Mouse (Mus musculus) Patski (cell line): ENCODE results near the gene Mier1. TPM values are rescaled to one million over a fixed set of nuclear protein-coding genes. Genes with fewer than 3 reads are reported as not detected.
"Not testable (repeated sequence)": the region's sequence is repeated elsewhere in the genome, so short reads cannot be mapped to it uniquely, and the experiment has no call there.

Experiments
- ATAC-seq: fragments of 100-300 bp; one replicate; pipeline ENCODE4 v1.8.0; 2021
- CTCF ChIA-PET: fragments of 350-600 bp; sonication (Branson Sonifier 250); formaldehyde crosslinking; loops from one replicate; lab custom pipeline; 2022; ENCODE audit warnings: inconsistent platforms; lab: Charles Lee
- POLR2A ChIA-PET: fragments of 350-600 bp; sonication (Branson Sonifier 250); formaldehyde crosslinking; loops from one replicate; lab custom pipeline; 2022; ENCODE audit warnings: antibody characterized with exemption, inconsistent platforms; lab: Charles Lee
- DNase-seq: peaks from one replicate; pipeline ENCODE4 v3.0.0-alpha.2; 2011; ENCODE audit warnings: low read depth, low spot score
- H3K27me3 ChIP-seq: fragments of 371-371 bp; one replicate; pipeline ENCODE4 v1.5.1; 2021
- CTCF ChIP-seq: fragments of 100-300 bp; IDR thresholded peaks from one replicate; pipeline ENCODE4 v1.5.1; 2021
- in situ Hi-C: fragments of 300-500 bp; cut with MboI; formaldehyde crosslinking; loops from 3 replicates; pipeline ENCODE4 v1.11.1; 2018; ENCODE audit warnings: low pct_unique_long_range_greater_than_20kb, mixed read lengths
- polyA plus RNA-seq: library from polyadenylated mRNA; unstranded; gene quantifications from one replicate; pipeline ENCODE4 v1.2.3, GENCODE M21; 2021

Mier1 gene
- polyA plus RNA-seq, 1 experiment from 2014 or later, result 31.6 TPM

DNA sequence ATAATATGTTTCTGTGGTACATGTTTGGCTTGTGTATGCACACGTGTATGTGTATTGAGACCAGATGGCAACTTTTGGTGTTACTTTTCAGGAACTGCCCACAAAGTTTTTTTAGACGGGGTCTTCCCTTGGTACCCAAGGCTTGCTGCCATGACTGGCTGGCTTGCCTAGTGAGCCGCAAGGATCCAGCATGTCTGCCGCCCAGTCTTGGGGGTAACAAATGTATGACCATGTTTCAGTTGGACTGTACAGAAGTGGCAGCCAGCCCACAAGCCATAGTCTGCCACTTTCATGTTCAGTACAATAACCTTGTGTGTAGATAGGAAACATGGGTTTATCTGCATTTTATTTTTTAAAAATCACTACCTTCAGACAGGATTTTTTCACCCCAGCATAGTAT lies 44.6 kb downstream of the Mier1 start:
- no peak for TF ChIP-seq CTCF
- H3K27me3 ChIP-seq, result no peaks in the 10 kb centered on the region
- POLR2A ChIA-PET, result no interaction called here
- ATAC-seq (no peak), DNase-seq (no peak)
- in situ Hi-C loops, result no loop called here
- CTCF ChIA-PET, result no interaction called here

DNA sequence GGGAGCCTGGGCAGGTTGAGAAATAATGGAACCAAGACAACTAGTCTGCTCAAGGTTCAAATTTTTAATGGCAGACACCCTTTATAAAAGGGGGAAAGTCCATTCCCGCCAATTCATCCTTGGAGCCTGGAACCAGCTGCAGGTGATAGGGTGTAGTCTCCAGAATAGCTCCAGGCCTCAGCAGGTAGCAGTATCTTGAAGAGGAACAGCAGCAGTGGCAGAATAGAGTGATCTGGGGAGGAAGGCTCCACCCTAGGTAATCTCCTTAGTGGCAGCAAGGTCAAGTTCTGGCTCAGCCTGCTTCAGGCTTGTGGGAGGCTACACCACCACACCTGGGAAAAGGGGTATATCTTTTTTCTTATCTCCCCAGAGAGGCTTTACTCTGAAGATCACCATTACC lies 52.0 kb downstream of the Mier1 start:
- ATAC-seq, POLR2A ChIA-PET, CTCF ChIA-PET, H3K27me3 ChIP-seq, DNase-seq, in situ Hi-C loops: not testable (repeated sequence)

DNA sequence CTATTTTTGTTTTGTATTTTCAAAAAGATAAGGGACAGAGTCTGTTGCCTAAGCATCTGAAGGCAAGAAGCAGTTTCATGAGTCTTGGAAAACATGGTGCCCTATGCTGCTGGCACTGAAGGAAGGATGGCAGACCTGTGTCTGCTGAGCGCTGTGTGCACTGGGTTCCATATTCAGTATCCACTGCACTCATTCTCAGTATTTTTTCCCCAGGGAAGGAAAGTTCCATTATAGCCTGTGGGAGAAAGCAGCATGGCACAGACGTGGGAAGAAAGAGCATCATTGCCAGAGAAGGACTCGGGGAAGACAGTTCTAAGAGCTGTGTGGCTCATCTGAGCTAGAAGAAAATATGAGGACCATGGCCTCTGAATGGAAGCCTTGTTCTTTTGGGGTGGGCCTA lies 57.1 kb downstream of the Mier1 start:
- POLR2A ChIA-PET, result no interaction called here

DNA sequence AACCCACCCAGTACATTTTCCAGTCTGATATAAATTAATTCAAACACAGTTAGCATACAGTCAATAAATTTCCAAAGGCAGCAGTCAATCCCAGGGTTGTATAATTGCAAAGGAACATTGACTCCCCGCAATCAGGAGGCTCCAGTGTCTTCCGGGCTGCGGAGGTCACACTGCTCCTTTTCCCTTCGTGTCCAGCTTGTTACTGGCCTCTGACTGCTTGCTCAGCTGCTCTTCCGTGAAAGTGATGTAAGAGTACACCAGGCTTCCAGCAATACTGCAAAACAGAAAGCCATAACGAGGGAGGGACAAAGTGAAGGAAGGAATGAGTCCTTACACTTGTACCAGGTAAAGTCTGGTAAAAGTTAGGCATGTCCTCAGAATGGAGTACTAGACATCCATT lies 59.3 kb downstream of the Mier1 start:
- in situ Hi-C loops, result no loop called here
- ChIA-PET CTCF (no interaction called here), POLR2A (no interaction called here)
- DNase-seq (no peak), ATAC-seq (no peak)
- no peak for TF ChIP-seq CTCF
- no peaks in the 10 kb centered on the region for H3K27me3 ChIP-seq

More for the DNA sequence above, 57.1 kb downstream of the Mier1 start:
- no peaks in the 10 kb centered on the region for H3K27me3 ChIP-seq
- TF ChIP-seq CTCF, result no peak
- CTCF ChIA-PET, result interaction anchor here (1.0 to 1.5 kb wide), 3 partner anchors 9 to 47 kb away, joined by 3 read pairs; no protein-coding TSS in a partner anchor
- DNase-seq (no peak), ATAC-seq (no peak)
- in situ Hi-C loops, result no loop called here

DNA sequence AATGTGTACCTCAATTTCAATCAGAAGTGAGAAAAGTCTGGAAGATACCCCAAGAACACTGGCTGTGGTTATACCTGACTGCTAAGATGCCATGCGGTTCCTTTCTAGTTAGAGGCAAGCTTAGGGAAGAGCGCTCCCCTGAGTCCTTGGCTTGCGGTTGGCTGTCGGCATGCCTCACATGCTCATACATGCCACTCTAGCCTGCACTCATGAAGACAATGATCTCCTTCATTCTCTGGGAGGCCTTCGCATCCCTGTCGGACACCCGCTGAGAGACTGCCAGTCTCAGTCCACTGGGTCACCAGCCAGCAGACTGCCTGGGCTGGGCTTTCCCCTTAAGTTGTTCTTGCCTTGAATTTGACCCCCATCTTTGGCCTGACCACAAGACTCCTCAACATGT lies 59.8 kb downstream of the Mier1 start:
- ATAC-seq, result no peak
- ChIA-PET POLR2A (no interaction called here), CTCF (interaction anchor here (1.1 to 1.3 kb wide), 2 partner anchors 16 kb away, joined by 3 read pairs; no protein-coding TSS in a partner anchor)
- in situ Hi-C loops, result no loop called here
- no peaks in the 10 kb centered on the region for H3K27me3 ChIP-seq
- DNase-seq, result no peak
- no peak for TF ChIP-seq CTCF

DNA sequence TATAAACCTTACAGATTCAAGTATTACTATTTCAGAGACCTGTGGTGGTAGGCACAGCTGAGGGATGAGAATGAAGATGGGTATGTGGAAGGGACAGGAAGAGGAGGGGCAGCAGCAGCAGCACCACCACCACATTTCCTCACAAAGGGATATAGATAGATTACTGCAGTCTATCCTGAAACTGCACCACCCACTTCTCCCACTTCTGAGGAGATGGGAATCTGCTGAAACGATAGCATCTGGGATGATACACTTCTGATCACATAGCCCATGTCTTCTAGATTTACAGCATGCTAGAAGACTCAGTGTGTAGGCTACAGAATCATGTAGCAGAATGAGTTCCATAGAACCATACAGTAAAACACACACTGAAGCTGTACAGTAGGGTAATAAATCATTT lies 63.5 kb downstream of the Mier1 start:
- DNase-seq, result no peak
- CTCF ChIA-PET, result no interaction called here
- POLR2A ChIA-PET, result no interaction called here
- no peaks in the 10 kb centered on the region for H3K27me3 ChIP-seq
- no peak for ATAC-seq
- TF ChIP-seq CTCF, result no peak
- in situ Hi-C loops, result no loop called here

DNA sequence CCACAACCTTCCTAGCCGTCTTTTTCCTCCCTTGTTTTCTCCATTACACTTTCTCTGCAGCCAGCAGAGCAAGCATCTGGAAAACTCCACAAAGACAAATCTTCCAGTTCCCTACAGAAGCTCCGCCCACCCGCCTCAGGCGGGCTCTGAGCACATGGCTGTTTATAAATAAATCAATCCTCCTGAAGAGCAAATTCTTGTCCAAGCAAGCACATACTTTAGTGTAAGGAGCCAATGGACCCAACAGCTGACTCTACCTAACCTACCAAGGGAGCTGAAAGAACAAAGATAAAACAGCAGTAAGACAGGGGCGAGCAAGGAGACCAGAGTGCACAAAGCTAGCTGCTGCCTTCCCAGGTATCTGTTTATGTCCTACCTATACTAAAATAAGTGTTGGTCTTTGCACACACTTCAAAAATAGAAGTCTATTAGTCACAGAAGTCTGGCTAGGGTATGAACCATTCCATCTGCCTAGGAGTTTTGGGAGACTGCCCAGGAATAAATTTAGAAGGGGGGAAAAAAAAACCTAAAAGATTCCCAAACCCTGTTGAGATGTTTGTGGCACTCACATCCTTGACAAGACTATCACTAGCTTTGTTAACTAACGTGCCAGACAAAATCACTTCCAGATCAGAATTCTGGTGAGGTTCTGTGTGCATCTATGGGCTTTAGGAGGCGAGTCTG lies 64.6 kb downstream of the Mier1 start:
- ChIA-PET POLR2A (no interaction called here), CTCF (interaction anchor here (1.7 kb wide), 1 partner anchor 33 kb away, joined by 3 read pairs; no protein-coding TSS in a partner anchor)
- DNase-seq, result no peak
- no peak for ATAC-seq
- H3K27me3 ChIP-seq, result no peaks in the 10 kb centered on the region
- no peak for TF ChIP-seq CTCF
- in situ Hi-C loops, result no loop called here

DNA sequence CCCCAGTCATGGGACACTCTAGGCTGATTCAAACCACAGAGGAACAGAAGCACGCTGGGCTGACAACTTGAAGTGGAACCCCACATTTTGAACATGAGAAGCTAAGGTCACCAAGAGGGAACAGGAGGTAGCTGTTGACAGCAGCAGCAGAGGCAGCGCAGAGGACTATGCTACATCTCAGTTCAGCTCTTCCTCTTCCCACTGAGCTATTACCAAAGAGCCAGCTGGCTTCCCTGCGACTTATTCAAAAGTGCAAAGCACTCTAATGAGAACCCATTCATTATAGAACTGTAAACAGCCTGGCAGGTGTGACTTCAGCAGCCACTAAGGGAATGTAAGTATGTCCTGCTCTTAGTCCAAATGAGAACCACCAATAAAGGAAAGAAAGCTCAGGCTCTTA lies 65.4 kb downstream of the Mier1 start:
- CTCF ChIA-PET, result interaction anchor here (0.9 to 1.7 kb wide), 3 partner anchors 9 to 33 kb away, joined by 3 read pairs; no protein-coding TSS in a partner anchor

DNA sequence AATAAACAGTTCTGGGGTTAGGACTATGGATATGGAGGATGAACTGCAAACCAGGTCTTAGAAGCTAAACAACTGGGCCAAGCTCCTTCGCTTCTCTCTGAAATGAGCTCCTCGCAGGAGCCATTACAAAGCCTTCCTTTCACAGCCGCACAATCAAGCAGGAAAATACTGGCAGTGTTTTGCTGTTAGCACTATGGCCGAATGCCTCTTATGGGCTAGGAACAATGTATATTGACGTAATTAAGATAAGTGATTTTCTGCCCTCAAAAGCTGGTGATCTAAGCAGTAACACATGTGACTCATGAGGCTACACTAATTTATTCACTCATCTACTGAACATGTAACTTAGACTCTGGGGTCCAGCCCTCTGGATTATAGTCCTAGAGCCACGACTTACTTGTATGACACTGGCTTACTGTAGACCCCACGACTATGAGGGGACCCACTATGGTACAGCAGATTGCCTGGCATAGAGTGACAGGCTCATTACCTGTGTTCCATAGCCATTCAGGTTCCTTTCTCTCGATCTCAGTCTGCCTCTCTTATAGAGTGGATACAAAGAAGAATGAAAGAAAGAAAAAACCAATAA lies 66.2 kb downstream of the Mier1 start:
- POLR2A ChIA-PET, result no interaction called here
- in situ Hi-C loops, result no loop called here
- CTCF ChIA-PET, result interaction anchor here (0.9 to 1.3 kb wide), 2 partner anchors 8 to 9 kb away, joined by 3 read pairs; no protein-coding TSS in a partner anchor
- DNase-seq, result no peak
- no peaks in the 10 kb centered on the region for H3K27me3 ChIP-seq
- ATAC-seq, result no peak
- no peak for TF ChIP-seq CTCF

More for the DNA sequence above, 65.4 kb downstream of the Mier1 start:
- no peak for TF ChIP-seq CTCF
- POLR2A ChIA-PET, result no interaction called here
- H3K27me3 ChIP-seq, result no peaks in the 10 kb centered on the region
- no peak for ATAC-seq
- in situ Hi-C loops, result no loop called here
- DNase-seq, result no peak

DNA sequence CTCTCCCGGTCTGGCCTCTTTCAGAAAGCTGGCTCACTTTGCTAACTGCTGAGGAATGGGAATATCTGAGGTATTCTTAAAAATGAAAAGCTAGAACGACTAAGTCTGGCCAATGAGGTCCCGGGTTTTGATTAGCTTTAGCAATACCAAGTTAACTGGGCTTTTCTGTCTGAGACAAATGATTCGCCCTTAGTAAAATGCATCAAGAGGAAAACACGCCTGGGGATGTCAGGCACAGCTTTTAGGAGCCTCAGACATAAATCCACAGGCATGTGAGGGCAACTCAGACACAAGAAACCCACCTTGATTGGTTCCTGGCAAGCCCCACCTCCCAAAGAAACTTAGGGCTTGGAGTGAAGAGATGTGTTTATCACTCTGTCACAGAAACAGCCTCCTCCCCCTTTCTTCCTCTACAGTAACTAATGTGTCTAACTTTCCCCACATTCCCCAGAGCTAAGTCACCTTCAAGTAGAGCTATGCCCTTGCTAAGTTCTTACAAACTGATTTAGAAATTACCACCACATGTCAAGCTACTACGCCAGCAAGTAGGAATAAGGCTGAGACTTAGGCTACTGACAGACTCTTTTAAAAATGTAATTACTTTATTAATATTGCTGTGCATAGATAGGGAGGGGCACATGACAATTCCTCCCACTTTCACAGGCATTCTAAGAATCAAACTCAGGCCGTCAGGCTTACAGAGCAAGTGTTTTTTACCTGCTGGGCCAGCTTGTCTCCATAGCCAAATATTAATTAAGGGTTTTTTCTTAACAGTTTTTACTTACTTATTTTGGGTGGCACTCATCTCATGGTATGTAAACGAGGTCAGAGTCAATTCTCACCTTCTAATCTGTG lies 74.8 kb downstream of the Mier1 start:
- ChIA-PET CTCF (interaction anchor here (0.7 to 1.0 kb wide), 3 partner anchors 9 to 15 kb away, joined by 3 read pairs; no protein-coding TSS in a partner anchor), POLR2A (no interaction called here)
- in situ Hi-C loops, result no loop called here

More for the DNA sequence above, 74.8 kb downstream of the Mier1 start:
- no peaks in the 10 kb centered on the region for H3K27me3 ChIP-seq
- DNase-seq (no peak), ATAC-seq (no peak)
- no peak for TF ChIP-seq CTCF
